Mouse (Mus musculus) liver, embryonic 14.5 days (tissue): ENCODE data around the gene Paxbp1.
"Not testable (repeated sequence)": the region's sequence is repeated elsewhere in the genome, so short reads cannot be mapped to it uniquely, and the experiment has no call there.

Experiments used
- CTCF ChIP-seq: IDR thresholded peaks from 2 replicates; pipeline ENCODE4 v1.5.1; 2016; ENCODE audit warnings: antibody characterized with exemption, low read depth, control low read depth
- EP300 ChIP-seq: IDR thresholded peaks from 2 replicates; pipeline ENCODE4 v1.6.1; 2016; ENCODE audit warnings: antibody characterized with exemption, low read depth

DNA sequence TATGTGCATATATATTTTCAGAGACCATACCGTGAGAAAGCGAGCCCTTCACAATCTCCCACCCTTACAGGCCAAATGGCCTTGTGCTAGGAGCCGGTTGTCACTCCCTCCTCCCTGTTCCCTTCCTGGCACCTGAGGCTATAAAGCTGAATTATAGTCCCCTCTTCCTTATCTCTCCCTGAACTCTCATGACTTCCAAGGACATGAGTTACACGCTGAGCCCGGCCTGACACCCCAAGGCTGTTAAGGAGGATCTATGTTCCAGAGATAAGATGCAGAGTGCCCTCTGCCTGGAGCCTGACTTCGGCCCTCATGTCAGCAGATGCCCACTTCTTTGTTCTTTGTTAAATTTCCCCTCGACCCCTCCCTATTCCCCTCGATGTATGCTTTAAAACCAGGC is 31.1 kb upstream of the Paxbp1 start:
- TF ChIP-seq EP300, CTCF: not testable (repeated sequence)
